Mouse (Mus musculus) ES-E14 (cell line): ENCODE results near the gene Tmprss3. TPM values are rescaled to one million over a fixed set of nuclear protein-coding genes. Genes with fewer than 3 reads are reported as not detected.
A peak's percentile ranks its signal among the peaks of the same experiment; 100 is the strongest.

Source experiments
- DNase-seq: peaks from one replicate; pipeline ENCODE4 v3.0.0-alpha.2; 2013; ENCODE audit warnings: low read depth, low spot score
- H3K27ac ChIP-seq: 2 replicates; pipeline ENCODE4 v1.5.1; 2012; ENCODE audit warnings: low read depth, mild to moderate bottlenecking, low read length, moderate library complexity, mixed read lengths; ENCODE audit not compliant: poor library complexity, insufficient read depth, severe bottlenecking
- H3K36me3 ChIP-seq: 2 replicates; pipeline ENCODE4 v1.6.1; 2012; ENCODE audit warnings: mild to moderate bottlenecking, low read length, moderate library complexity, mixed read lengths; ENCODE audit not compliant: control insufficient read depth, poor library complexity, insufficient read depth, severe bottlenecking
- H3K4me1 ChIP-seq, 2 experiments: fragments of 150-350 bp in 1 of 2; sonication (generic) in 1 of 2; 2 replicates each; pipeline ENCODE4 v1.6.1; 2012; ENCODE audit warnings: low read length in 2 of 2, mild to moderate bottlenecking in 1 of 2, mixed read lengths in 1 of 2; ENCODE audit not compliant: control insufficient read depth in 2 of 2, insufficient read depth in 2 of 2, poor library complexity in 1 of 2
- H3K4me3 ChIP-seq, 2 experiments: fragments of 150-350 bp in 1 of 2; sonication (generic) in 1 of 2; 2 replicates each; pipeline ENCODE4 v1.5.1; 2012; ENCODE audit warnings: low read length in 2 of 2, low read depth in 1 of 2, mild to moderate bottlenecking in 1 of 2, mixed read lengths in 1 of 2; ENCODE audit not compliant: insufficient read depth in 1 of 2, poor library complexity in 1 of 2, severe bottlenecking in 1 of 2
- H3K9ac ChIP-seq: 2 replicates; pipeline ENCODE4 v1.6.1; 2012; ENCODE audit warnings: low read depth, mild to moderate bottlenecking, low read length, mixed read lengths; ENCODE audit not compliant: poor library complexity, insufficient read depth, severe bottlenecking
- H3K9me3 ChIP-seq: fragments of 150-350 bp; sonication (generic); 2 replicates; pipeline ENCODE4 v1.6.1; 2012; ENCODE audit warnings: low read depth, mild to moderate bottlenecking, low read length; ENCODE audit not compliant: control insufficient read depth, insufficient read depth
- CHD2 ChIP-seq: IDR thresholded peaks from 2 replicates; pipeline ENCODE4 v1.6.1; 2014; ENCODE audit warnings: mild to moderate bottlenecking, low read depth, low read length, inconsistent platforms
- HCFC1 ChIP-seq: IDR thresholded peaks from 2 replicates; pipeline ENCODE4 v1.6.1; 2012; ENCODE audit warnings: low read length, inconsistent platforms, borderline replicate concordance; ENCODE audit not compliant: insufficient read depth
- MAFK ChIP-seq: IDR thresholded peaks from 2 replicates; pipeline ENCODE4 v1.6.1; 2014; ENCODE audit warnings: mild to moderate bottlenecking, low read depth, low read length, inconsistent platforms; ENCODE audit not compliant: insufficient read depth
- ZC3H11A ChIP-seq: IDR thresholded peaks from 2 replicates; pipeline ENCODE4 v1.6.1; 2012; ENCODE audit warnings: low read depth, mild to moderate bottlenecking, inconsistent platforms, low read length, borderline replicate concordance
- ZNF384 ChIP-seq: IDR thresholded peaks from 2 replicates; pipeline ENCODE4 v1.6.1; 2012; ENCODE audit warnings: low read depth, low read length, inconsistent platforms
- in situ Hi-C, 2 experiments: fragments of 600-800 bp; cut with MboI; formaldehyde crosslinking; loops; one replicate each; pipeline ENCODE4 v1.15.1; 2025; ENCODE audit warnings: low sequenced_read_pairs in 2 of 2, inconsistent platforms in 1 of 2; ENCODE audit not compliant: unreplicated experiment in 2 of 2
- total RNA-seq: library from RNA; depleted of rRNA; stranded (reverse); fragments of 300-350 nt; gene quantifications from 2 replicates; pipeline ENCODE4 v1.2.3, GENCODE M21; 2012

Tmprss3 gene
- total RNA-seq, 1 experiment: 0.36 TPM

GRCm38 (mm10) chr17:31193360-31193759 lies 5.4 kb downstream of the Tmprss3 start:
- H3K4me3 ChIP-seq: no peak overlapping the region
- peaks cover 0 to 2% of the 10 kb centered on the region in 2 experiments; a peak in 1 of 4 replicates for H3K4me1 ChIP-seq
- no peaks in the 10 kb centered on the region for H3K9me3 ChIP-seq
- DNase-seq: no peak
- TF ChIP-seq MAFK: no peak
- no peak for TF ChIP-seq ZNF384
- no peak for TF ChIP-seq HCFC1
- no peak for TF ChIP-seq CHD2
- no peak for TF ChIP-seq ZC3H11A
- in situ Hi-C loops: no loop called here
- no peak overlapping the region for H3K9ac ChIP-seq
- no peaks in the 10 kb centered on the region for H3K36me3 ChIP-seq
- H3K27ac ChIP-seq: no peak overlapping the region

DNA sequence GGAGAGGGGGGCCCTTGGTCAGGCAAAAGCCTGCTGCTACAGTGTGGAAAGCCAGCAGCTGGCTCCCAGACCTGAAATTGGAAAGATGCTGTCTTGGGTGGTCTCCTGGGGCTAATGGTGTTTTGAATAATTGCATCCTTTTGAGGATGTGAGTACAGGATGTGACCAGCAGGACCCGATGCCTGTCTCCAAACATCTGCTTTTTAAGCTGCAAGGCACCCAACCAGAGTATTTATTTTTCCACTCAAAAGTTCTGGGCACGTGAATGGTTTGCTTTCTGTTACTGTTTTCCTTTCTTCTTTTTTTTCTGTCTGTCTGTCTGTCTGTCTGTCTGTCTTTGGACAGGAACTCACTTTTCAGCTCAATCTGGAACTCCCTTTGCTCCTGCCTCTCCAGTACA lies 6.1 kb downstream of the Tmprss3 start:
- no peaks in the 10 kb centered on the region for H3K36me3 ChIP-seq
- no peak overlapping the region for H3K9ac ChIP-seq
- DNase-seq: no peak
- TF ChIP-seq HCFC1 (no peak), CHD2 (no peak), ZC3H11A (no peak), MAFK (no peak), ZNF384 (no peak)
- H3K9me3 ChIP-seq: no peaks in the 10 kb centered on the region
- in situ Hi-C loops: no loop called here
- H3K27ac ChIP-seq: no peak overlapping the region
- no peak overlapping the region for H3K4me3 ChIP-seq
- peaks cover 0 to 2% of the 10 kb centered on the region in 2 experiments; a peak in 1 of 4 replicates for H3K4me1 ChIP-seq

DNA sequence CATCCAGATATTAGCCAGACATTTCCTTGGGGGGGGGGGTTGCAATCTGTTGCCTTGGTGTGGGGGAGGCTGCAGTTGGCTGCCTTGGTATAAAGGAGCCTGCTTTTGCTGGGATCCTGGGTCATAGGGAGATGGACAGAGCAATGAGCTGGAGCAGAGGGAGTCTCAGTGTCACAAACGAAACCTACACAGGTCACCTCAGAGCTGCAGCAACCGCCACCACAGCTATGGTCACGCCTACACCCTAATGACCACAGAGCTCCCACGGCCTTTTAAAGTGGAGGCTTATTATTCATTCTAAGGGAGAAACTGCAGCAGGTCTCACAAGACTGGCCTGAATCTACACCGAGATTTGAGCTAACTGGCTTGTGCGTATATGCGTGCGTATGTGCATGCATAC lies 7.0 kb downstream of the Tmprss3 start:
- H3K9ac ChIP-seq: no peak overlapping the region
- in situ Hi-C loops: no loop called here
- H3K9me3 ChIP-seq: no peaks in the 10 kb centered on the region
- TF ChIP-seq ZNF384 (no peak), MAFK (no peak)
- no peak overlapping the region for H3K27ac ChIP-seq
- peaks cover 0 to 2% of the 10 kb centered on the region in 2 experiments; a peak in 1 of 4 replicates for H3K4me1 ChIP-seq
- no peaks in the 10 kb centered on the region for H3K36me3 ChIP-seq
- H3K4me3 ChIP-seq: no peak overlapping the region
- DNase-seq: no peak

DNA sequence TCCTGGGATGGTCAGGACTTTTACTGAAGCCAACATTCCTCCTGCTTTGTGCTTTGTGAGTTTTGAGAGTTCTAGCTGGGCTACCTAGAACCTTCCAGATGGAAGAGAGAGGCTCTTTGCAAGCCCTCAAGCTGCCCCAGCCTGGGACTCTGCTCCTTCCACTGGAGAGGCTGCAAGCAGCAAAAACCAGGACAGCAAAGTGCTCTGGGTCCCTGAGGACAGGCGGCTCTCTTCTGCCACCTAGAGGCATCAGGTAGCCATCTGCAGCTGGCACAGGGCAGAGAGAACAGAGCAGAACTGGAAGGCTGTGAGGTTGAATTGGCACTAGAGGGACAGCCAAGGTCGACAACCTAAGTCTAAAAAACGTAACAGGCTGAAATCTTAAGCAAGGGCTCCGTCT lies 11.4 kb downstream of the Tmprss3 start:
- no peaks in the 10 kb centered on the region for H3K9me3 ChIP-seq
- H3K4me1 ChIP-seq: peaks cover 2 to 5% of the 10 kb centered on the region in 2 experiments; a peak in 1 of 4 replicates
- H3K4me3 ChIP-seq: no peak overlapping the region
- peak; percentile 54 for DNase-seq
- no peaks in the 10 kb centered on the region for H3K36me3 ChIP-seq
- TF ChIP-seq CHD2 (no peak), ZC3H11A (peak; percentile 52; the same call in 1 of the 2 replicates)
- H3K27ac ChIP-seq: no peak overlapping the region
- in situ Hi-C loops: no loop called here
- H3K9ac ChIP-seq: no peak overlapping the region

- Histone ChIP-seq H3K9ac (no peak overlapping the region), H3K36me3 (no peaks in the 10 kb centered on the region), H3K4me1 (peaks cover 2 to 5% of the 10 kb centered on the region in 2 experiments; a peak in 1 of 4 replicates), H3K9me3 (no peaks in the 10 kb centered on the region), H3K4me3 (no peak overlapping the region), H3K27ac (no peak overlapping the region)
- DNase-seq: no peak
- in situ Hi-C loops: no loop called here
- TF ChIP-seq ZC3H11A (no peak), CHD2 (no peak), ZNF384 (no peak), MAFK (no peak), HCFC1 (no peak)
Observed at GRCm38 (mm10) chr17:31184269-31184990, 14.3 kb downstream of the Tmprss3 start.
